12 mouse cellular contexts compared by ENCODE assay signal in genomic region chr14:26454851-26455250, GRCm38 (mm10).
DNase-seq lines count a peak whose midpoint lies in the region; ATAC-seq and TF ChIP-seq lines count a peak whose summit lies in the region.
"Had no signal": no experiment of that assay in that cellular context is flagged by ENCODE, and none has a peak within 500 bp of the region (broad histone marks: within the 10 kb centered on the region; RNA-seq: fewer than 3 reads in every experiment).

No protein-coding gene starts in this region.

- 0 out of 2 replicates have a peak, but pooled peaks have one; percentile 21 for ATAC-seq in lung, embryonic 14.5 days (ENCODE audit: insufficient read depth)
- ATAC-seq in liver, embryonic 13.5 days (ENCODE audit: low read depth): peak; percentile 84
- ATAC-seq in monocyte, adult 5-6 weeks (replicated peaks; ENCODE audit: insufficient number of reproducible peaks, low FRiP score, low TSS enrichment, poor library complexity, severe bottlenecking): peak; percentile 75
- ATAC-seq: forebrain, embryonic 13.5 days; hindbrain, embryonic 16.5 days had no signal

- H3K4me2 ChIP-seq in lung, embryonic 14.5 days: no peak overlapping the region
- H3K4me2 ChIP-seq in liver, embryonic 13.5 days: 0 out of 2 replicates have a peak overlapping the region, but pooled peaks have one; percentile 23
- H3K4me2 ChIP-seq: embryonic facial prominence, embryonic 12.5 days; forebrain, embryonic 13.5 days; limb, embryonic 15.5 days had no signal

- no peak for DNase-seq in lung, embryonic 14.5 days
- no peak for DNase-seq in lung, adult 2 months
- DNase-seq in embryo, embryonic 10.5 days (ENCODE audit: low spot score): peak; percentile 10
- peak; percentile 10 for DNase-seq in liver, embryonic 13.5 days
- DNase-seq in MN1 (ENCODE audit: low spot score): no peak
- DNase-seq in thymus, postnatal 36 days: no peak
- DNase-seq: kidney, postnatal 25 days had no signal

- no peak for TF ChIP-seq POLR2A in lung, adult 2 months (IDR thresholded peaks at IDR 0.05; ENCODE audit: borderline replicate concordance, extremely low read depth, low read depth, low read length)

- H3K27me3 ChIP-seq in lung, embryonic 14.5 days (ENCODE audit: insufficient read depth, low read length): no peaks in the 10 kb centered on the region
- no peaks in the 10 kb centered on the region for H3K27me3 ChIP-seq in liver, embryonic 13.5 days
- H3K27me3 ChIP-seq: embryonic facial prominence, embryonic 12.5 days; forebrain, embryonic 13.5 days; limb, embryonic 15.5 days had no signal

- no peaks in the 10 kb centered on the region for H3K9me3 ChIP-seq in lung, embryonic 14.5 days (ENCODE audit: low read depth, low read length)
- no peaks in the 10 kb centered on the region for H3K9me3 ChIP-seq in liver, embryonic 13.5 days (replicated peaks)
- H3K9me3 ChIP-seq: embryonic facial prominence, embryonic 12.5 days; forebrain, embryonic 13.5 days; limb, embryonic 15.5 days had no signal

- peaks cover 5% of the 10 kb centered on the region; the same call in 1 of the 2 replicates for H3K4me1 ChIP-seq in lung, embryonic 14.5 days (ENCODE audit: insufficient read depth)
- no peaks in the 10 kb centered on the region for H3K4me1 ChIP-seq in lung, adult 2 months (ENCODE audit: control insufficient read depth, insufficient read depth, low read length)
- H3K4me1 ChIP-seq in liver, embryonic 13.5 days (replicated peaks): peaks cover 8% of the 10 kb centered on the region

- H3K27ac ChIP-seq in lung, embryonic 14.5 days (ENCODE audit: low read depth): no peak overlapping the region
- H3K27ac ChIP-seq in liver, embryonic 13.5 days: no peak overlapping the region
- H3K27ac ChIP-seq: embryonic facial prominence, embryonic 12.5 days; forebrain, embryonic 13.5 days; limb, embryonic 15.5 days had no signal

- H3K4me3 ChIP-seq in lung, embryonic 14.5 days (ENCODE audit: low read depth, low read length): no peak overlapping the region
- no peak overlapping the region for H3K4me3 ChIP-seq in lung, adult 2 months (replicated peaks; ENCODE audit: extremely low read depth, low read depth, low read length)
- no peak overlapping the region for H3K4me3 ChIP-seq in liver, embryonic 13.5 days (replicated peaks)
- H3K4me3 ChIP-seq: embryonic facial prominence, embryonic 12.5 days; forebrain, embryonic 13.5 days; limb, embryonic 15.5 days had no signal

- TF ChIP-seq CTCF in lung, embryonic 14.5 days (IDR thresholded peaks at IDR 0.05; ENCODE audit: low read depth): no peak
- TF ChIP-seq CTCF in lung, adult 2 months (IDR thresholded peaks at IDR 0.05; ENCODE audit: insufficient read depth, low read length): no peak

- no peak overlapping the region for H3K9ac ChIP-seq in lung, embryonic 14.5 days
- no peak overlapping the region for H3K9ac ChIP-seq in liver, embryonic 13.5 days
- H3K9ac ChIP-seq: embryonic facial prominence, embryonic 12.5 days; forebrain, embryonic 13.5 days; limb, embryonic 15.5 days had no signal

- WGBS in lung, embryonic 14.5 days: 59% methylated on average over 16 of the region's 16 CpGs
- 49% methylated on average over 16 of the region's 16 CpGs for WGBS in lung, adult 2 months
- 30% methylated on average over 16 of the region's 16 CpGs for WGBS in liver, embryonic 13.5 days (ENCODE audit: insufficient replicate concordance)

- H3K36me3 ChIP-seq in lung, embryonic 14.5 days (ENCODE audit: insufficient read depth): peaks cover 14% of the 10 kb centered on the region
- peaks cover 13% of the 10 kb centered on the region for H3K36me3 ChIP-seq in liver, embryonic 13.5 days

Comparison
In these comparisons a context has a peak if more than half of its experiments do, and no peak if none do; other contexts are left out.
1. ATAC-seq: peak in every context shown above with its lines; median percentile 84 in liver, embryonic 13.5 days; 75 in monocyte, adult 5-6 weeks; 21 in lung, embryonic 14.5 days.
2. DNase-seq: peak in embryo, embryonic 10.5 days (single experiment) and liver, embryonic 13.5 days (single experiment); none in lung, embryonic 14.5 days (single experiment), lung, adult 2 months (single experiment), MN1 (single experiment) and thymus, postnatal 36 days (0 of 2).